Mouse (Mus musculus): ENCODE data around the gene Synpo2. TPM values are rescaled to one million over a fixed set of nuclear protein-coding genes. Genes with fewer than 3 reads are reported as not detected.

Gene Synpo2
- total RNA-seq, 2 experiments from 2014 or later = 0.04 TPM

DNA sequence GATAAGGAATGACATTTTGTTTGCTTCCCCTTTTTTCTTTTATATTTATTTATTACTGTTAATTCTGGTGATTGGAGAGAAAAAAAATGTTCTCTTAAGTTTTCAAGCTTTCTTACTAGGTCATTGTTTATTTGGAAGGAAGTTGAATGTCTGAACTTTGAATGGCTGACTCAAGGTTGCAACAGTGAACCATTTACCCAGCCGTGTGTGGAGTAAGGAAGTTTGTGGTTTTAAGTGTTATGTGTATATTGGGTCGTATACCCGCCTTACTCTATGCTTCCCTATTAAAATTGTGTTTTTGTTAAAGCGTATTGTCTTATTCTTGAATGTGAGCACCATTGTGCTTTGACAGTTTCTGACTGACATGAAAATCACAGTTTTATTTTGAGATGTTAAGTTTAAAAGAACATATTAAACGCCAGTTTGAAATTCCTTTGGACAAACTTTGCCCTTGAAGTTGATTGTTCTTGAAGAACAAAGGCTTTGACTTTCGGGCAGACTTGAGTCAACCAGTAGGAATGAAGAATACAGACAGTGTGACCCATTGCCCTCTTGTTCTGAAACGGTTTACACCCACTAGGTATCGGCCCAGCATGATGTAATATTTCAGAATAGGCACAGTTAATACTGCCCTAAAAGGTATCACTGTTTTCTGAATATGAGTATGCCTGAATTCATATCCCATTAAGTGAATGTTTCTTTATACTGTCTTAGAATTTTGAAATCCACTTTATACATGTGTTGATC, 182.6 kb downstream of the Synpo2 start:
- peak; percentile 92 for ATAC-seq (ENCODE audit: poor library complexity, severe bottlenecking)

DNA sequence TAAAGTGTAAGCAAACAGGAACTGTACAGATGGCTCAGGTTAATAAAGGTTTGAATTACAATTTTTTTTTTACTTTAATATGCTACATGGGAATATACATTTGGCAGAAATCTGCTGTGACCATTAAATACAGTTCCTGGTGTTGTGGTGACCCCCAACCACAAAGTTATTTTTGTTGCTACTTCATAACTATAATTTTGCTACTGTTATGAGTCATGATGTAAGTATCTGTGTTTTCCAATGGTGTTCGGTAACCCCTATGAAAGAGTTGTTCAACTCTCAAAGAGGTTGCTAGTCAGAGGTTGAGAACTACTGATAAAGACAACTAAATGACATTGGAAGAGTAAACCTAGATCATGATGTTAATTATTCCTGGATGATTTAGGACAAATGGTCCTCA, 193.6 kb downstream of the Synpo2 start:
- no peak for ATAC-seq (ENCODE audit: poor library complexity, severe bottlenecking)

DNA sequence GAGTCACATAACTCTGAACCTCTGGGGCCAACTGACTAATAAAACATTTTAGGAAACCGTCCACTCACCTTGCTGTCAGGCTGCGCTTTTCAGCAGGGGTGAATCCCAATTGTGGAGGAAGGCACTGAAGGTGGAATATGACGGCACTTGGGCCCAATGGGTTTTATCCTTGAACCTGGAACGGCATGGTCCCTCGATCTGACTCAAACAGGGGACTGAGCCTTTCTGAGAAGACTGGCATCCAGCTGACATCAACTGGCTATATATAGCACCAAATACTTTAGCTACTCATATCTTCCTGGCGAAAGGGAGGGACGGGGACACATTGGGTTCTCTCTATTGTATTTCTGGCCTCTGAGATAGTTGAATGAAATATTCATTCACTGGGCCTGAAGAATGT, 201.2 kb downstream of the Synpo2 start, which contains the start of gene Myoz2:
TSS of gene Myoz2 (minus strand) at position 264 of the 400 bp plus-strand sequence.
- ATAC-seq (ENCODE audit: poor library complexity, severe bottlenecking) = no peak

DNA sequence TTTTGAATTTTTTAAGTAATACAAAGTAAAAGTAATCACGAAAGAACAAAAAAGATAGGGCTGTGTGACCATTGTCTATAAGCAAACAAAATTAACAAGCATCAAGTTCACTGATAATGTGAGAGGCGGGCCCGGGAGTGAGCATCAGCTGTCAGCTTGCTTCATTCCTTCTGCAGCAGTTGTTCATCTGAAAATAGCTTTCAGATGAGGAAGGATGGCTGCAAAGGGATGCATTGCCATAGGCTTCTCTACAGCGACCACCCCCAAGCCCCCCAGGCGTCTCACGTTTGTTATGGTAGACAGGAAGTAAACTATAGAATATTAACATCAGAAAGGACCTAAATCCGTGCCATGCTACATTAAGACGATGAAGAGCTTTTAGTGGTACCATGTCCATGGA, 202.1 kb downstream of the Synpo2 start:
- no peak for ATAC-seq (ENCODE audit: poor library complexity, severe bottlenecking)

Other genes with a start within 250 kb of the Synpo2 start
- not detected in 2 replicates for gene Myoz2, start 201.1 kb downstream of the Synpo2 start, total RNA-seq (2015)
- gene Myoz2, start 201.1 kb downstream of the Synpo2 start, total RNA-seq (2017) = not detected in 2 replicates
- gene Sec24d, start 31.3 kb upstream of the Synpo2 start, total RNA-seq (2015) = 31.3 and 33.9 TPM in 2 replicates
- 25.0 and 30.4 TPM in 2 replicates for gene Sec24d, start 31.3 kb upstream of the Synpo2 start, total RNA-seq (2017)
- 13.0 and 17.3 TPM in 2 replicates for gene Mettl14, start 150.0 kb upstream of the Synpo2 start, total RNA-seq (2015)
- gene Mettl14, start 150.0 kb upstream of the Synpo2 start, total RNA-seq (2017) = 14.7 and 20.0 TPM in 2 replicates
- 0.16 TPM in 1 of 2 replicates, not detected in the other for gene Prss12, start 210.8 kb upstream of the Synpo2 start, total RNA-seq (2015)
- gene Prss12, start 210.8 kb upstream of the Synpo2 start, total RNA-seq (2017) = 0.26 TPM in 1 of 2 replicates, not detected in the other